Mouse (Mus musculus): ENCODE data around the gene Taco1. TPM values are rescaled to one million over a fixed set of nuclear protein-coding genes. Genes with fewer than 3 reads are reported as not detected.

Gene Taco1
- polyA plus RNA-seq, 1 experiment from 2014 or later = 9.6 TPM

DNA sequence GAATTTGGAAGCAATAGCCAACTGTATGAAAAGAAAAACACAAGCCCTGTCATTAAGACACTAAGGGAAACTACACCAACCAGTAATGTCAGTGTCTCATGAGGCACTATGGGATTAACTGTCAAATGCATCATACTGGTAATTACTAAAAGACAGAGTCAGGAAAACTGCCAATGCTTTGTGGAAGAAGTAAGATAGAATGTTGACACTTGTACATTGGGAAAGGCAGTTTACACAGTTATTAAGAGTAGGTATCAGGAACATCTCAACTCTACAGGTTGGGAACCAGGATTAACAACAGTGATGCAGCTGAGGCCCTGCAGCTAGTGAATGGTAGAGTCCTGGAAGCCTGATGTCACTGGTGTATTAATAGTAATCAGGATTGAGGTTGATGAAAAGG lies 21.5 kb upstream of the Taco1 start:
- Histone ChIP-seq H3K36me3 (replicated peaks) (peaks cover 25% of the 10 kb centered on the region), H3K4me2 (no peak overlapping the region), H3K4me3 (replicated peaks) (no peak overlapping the region), H3K4me1 (peaks cover 4% of the 10 kb centered on the region; the same call in 1 of the 2 replicates), H3K27me3 (no peaks in the 10 kb centered on the region), H3K9me3 (no peaks in the 10 kb centered on the region), H3K9ac (no peak overlapping the region), H3K27ac (no peak overlapping the region)
- no peak for ATAC-seq (ENCODE audit: low FRiP score)

DNA sequence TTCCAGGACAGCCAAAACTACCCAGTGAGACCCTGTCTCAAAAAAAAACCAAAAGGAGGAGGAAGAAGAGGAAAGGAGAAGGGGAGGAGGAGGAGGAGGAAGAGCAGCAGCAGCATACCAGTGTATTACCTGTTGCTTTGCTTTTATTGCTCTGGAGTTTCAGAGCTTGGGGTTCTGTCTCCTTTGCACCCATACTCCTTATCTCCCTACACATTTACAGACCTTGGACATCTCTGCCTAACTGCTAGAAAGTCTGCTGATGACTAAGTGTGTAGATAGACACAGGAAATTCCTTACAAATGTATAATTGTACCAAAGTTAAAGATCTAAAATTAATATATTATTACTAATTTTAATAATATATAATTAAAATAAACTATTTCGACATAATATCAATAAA lies 20.6 kb upstream of the Taco1 start:
- no peak overlapping the region for H3K4me2 ChIP-seq
- WGBS = 88% methylated on average over 1 of the region's 1 CpGs
- no peak overlapping the region for H3K9ac ChIP-seq
- H3K36me3 ChIP-seq (replicated peaks) = peaks cover 30% of the 10 kb centered on the region
- no peaks in the 10 kb centered on the region for H3K27me3 ChIP-seq
- H3K27ac ChIP-seq = no peak overlapping the region
- H3K4me1 ChIP-seq = no peaks in the 10 kb centered on the region
- no peak for ATAC-seq (ENCODE audit: low FRiP score)
- no peak overlapping the region for H3K4me3 ChIP-seq (replicated peaks)
- no peaks in the 10 kb centered on the region for H3K9me3 ChIP-seq

DNA sequence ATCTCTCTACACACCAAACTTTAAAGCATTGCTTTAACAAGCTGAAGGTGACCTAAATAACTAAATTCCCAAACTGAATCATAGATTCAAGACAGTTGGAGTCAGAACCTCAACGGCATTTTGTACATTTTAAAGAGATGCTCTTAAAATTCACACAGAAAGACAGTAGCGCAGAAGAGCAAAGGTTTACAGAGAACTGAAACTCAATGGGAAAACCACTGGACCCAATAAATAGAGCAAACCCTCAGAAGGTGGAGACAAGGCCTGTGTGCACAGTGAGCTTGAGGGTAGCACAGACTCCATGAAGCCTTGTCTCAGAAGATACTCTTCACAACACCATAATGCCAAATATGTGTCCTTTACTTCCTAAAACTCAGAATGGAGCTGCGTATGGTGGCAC lies 20.1 kb upstream of the Taco1 start:
- no peak overlapping the region for H3K27ac ChIP-seq
- H3K4me1 ChIP-seq = no peaks in the 10 kb centered on the region
- no peak overlapping the region for H3K4me3 ChIP-seq (replicated peaks)
- H3K27me3 ChIP-seq = no peaks in the 10 kb centered on the region
- WGBS = 95% methylated on average over 3 of the region's 3 CpGs
- H3K36me3 ChIP-seq (replicated peaks) = peaks cover 33% of the 10 kb centered on the region
- no peak overlapping the region for H3K4me2 ChIP-seq
- ATAC-seq (ENCODE audit: low FRiP score) = no peak
- no peak overlapping the region for H3K9ac ChIP-seq
- H3K9me3 ChIP-seq = no peaks in the 10 kb centered on the region

DNA sequence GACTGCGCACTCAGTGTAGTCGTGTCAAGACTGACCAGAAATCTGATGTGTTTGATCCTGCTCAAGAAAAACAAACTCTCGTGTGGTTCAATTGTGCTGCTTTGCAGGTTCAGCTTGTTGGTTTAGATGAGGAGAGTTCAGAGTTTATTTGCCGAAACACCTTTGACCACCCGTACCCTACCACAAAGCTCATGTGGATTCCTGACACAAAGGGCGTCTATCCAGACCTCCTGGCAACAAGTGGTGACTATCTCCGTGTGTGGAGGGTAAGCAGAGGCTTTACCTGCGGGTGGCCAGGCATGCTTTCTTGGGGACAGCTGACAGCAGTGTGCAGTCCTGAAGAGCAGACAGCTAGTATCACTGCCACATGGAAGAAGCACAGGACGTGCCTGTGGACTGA lies 19.3 kb upstream of the Taco1 start:
- H3K4me1 ChIP-seq = no peaks in the 10 kb centered on the region
- no peak overlapping the region for H3K4me2 ChIP-seq
- H3K27me3 ChIP-seq = no peaks in the 10 kb centered on the region
- no peak for ATAC-seq (ENCODE audit: low FRiP score)
- no peak overlapping the region for H3K27ac ChIP-seq
- peaks cover 41% of the 10 kb centered on the region for H3K36me3 ChIP-seq (replicated peaks)
- no peak overlapping the region for H3K4me3 ChIP-seq (replicated peaks)
- WGBS = 90% methylated on average over 9 of the region's 9 CpGs
- no peak overlapping the region for H3K9ac ChIP-seq
- H3K9me3 ChIP-seq = no peaks in the 10 kb centered on the region

DNA sequence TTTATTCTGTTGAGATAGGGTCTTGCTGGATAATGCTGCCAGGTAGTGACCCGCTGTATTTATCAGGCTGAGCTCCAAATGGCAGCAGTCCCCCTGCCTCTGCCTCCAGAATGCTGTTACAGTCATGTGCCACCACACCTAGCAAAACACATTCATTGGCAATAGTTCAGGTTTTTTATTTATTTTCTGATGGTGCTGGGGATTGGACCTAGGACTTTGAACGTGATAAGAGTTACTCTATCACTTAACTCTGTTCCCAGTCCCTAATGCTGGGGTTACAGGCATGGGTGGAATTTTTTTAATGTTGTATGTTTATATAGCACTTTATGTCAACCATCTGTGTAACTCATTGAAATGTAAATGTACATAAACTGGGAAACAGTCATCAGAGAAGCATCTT lies 11.9 kb upstream of the Taco1 start:
- Histone ChIP-seq H3K4me2 (no peak overlapping the region), H3K9me3 (no peaks in the 10 kb centered on the region), H3K36me3 (replicated peaks) (peaks cover 91% of the 10 kb centered on the region), H3K4me3 (replicated peaks) (no peak overlapping the region), H3K27ac (no peak overlapping the region), H3K27me3 (no peaks in the 10 kb centered on the region), H3K9ac (no peak overlapping the region), H3K4me1 (no peaks in the 10 kb centered on the region)
- 97% methylated on average over 2 of the region's 2 CpGs for WGBS
- no peak for ATAC-seq (ENCODE audit: low FRiP score)

DNA sequence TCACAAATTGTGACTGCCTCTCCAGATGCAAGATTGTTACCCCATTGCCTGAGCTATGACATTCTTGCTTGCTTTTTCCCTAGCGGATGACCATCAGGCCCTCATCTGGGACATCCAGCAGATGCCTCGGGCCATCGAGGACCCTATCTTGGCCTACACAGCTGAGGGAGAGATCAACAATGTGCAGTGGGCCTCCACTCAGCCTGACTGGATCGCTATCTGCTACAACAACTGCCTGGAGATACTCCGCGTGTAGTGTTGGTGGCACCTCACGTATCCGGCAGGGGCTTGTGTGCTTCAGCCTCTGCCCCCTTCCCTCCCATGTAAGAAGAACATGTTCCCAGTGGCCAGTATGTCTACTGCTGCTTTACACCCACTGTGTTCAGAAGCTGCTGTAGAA lies 11.3 kb upstream of the Taco1 start:
- ATAC-seq (ENCODE audit: low FRiP score) = no peak
- WGBS = 96% methylated on average over 8 of the region's 8 CpGs
- no peak overlapping the region for H3K9ac ChIP-seq
- H3K27me3 ChIP-seq = no peaks in the 10 kb centered on the region
- H3K9me3 ChIP-seq = no peaks in the 10 kb centered on the region
- H3K4me1 ChIP-seq = no peaks in the 10 kb centered on the region
- no peak overlapping the region for H3K27ac ChIP-seq
- peaks cover 91% of the 10 kb centered on the region for H3K36me3 ChIP-seq (replicated peaks)
- no peak overlapping the region for H3K4me3 ChIP-seq (replicated peaks)
- H3K4me2 ChIP-seq = no peak overlapping the region

DNA sequence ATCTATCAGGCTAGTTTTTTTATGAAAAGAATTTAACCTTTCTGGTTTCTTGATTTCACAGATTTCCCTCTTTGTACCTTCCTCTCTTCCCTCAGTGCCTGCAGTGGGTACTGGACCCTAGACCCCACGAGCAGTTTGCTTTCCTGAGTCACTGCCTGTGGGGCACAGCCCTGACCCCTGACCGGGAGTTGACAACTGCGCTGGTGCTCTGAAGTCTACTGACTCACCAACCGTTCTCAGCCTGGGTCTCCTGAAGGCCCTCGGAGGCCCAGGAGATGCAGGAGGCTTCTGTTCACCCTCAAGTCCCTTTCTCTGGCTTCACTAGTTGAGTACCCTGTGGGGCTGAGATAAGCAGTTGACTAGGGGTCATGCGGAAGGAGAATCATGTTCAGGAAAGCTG lies 10.5 kb upstream of the Taco1 start:
- no peaks in the 10 kb centered on the region for H3K27me3 ChIP-seq
- H3K4me1 ChIP-seq = no peaks in the 10 kb centered on the region
- H3K4me3 ChIP-seq (replicated peaks) = no peak overlapping the region
- WGBS = 91% methylated on average over 6 of the region's 6 CpGs
- H3K9me3 ChIP-seq = no peaks in the 10 kb centered on the region
- no peak overlapping the region for H3K4me2 ChIP-seq
- no peak overlapping the region for H3K9ac ChIP-seq
- peaks cover 95% of the 10 kb centered on the region for H3K36me3 ChIP-seq (replicated peaks)
- H3K27ac ChIP-seq = no peak overlapping the region
- ATAC-seq (ENCODE audit: low FRiP score) = no peak

DNA sequence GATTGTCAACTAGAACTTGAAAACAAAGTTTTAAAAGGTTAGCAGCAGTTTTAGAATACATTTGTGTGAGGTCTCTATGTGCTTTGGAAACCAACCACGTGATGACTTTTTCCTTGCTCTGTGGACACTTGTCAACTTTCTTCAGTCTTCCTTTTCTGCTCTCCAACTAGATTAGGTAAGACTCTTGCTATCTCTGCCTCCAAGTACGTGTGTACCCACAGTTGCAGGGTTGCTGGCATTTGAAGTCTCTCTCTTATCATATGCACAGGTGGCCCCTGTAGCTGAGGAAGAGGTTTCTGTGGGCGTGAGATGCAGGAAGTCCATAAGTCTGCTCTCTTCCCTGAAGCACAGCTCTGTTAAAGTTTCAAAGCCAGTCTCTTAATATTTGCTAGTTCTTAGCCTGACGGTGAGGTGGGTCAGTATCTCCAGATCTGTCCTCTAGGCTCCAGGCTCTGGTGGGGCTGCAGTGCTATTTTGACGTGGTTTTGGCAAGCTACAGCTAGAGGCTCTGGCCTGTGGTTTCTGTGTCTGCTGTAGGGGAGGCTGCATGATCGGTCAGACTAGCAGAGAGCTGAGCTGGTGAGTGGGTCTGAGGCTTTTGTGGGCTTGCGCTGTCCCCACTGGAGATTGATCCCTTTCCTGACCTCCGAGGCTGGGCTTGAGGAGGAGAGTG lies 8.9 kb upstream of the Taco1 start:
- Histone ChIP-seq H3K4me1 (no peaks in the 10 kb centered on the region), H3K27ac (no peak overlapping the region), H3K27me3 (no peaks in the 10 kb centered on the region), H3K9me3 (no peaks in the 10 kb centered on the region), H3K4me2 (no peak overlapping the region), H3K36me3 (replicated peaks) (peaks cover 81% of the 10 kb centered on the region), H3K9ac (no peak overlapping the region), H3K4me3 (replicated peaks) (no peak overlapping the region)
- no peak for ATAC-seq (ENCODE audit: low FRiP score)
- WGBS = 93% methylated on average over 8 of the region's 8 CpGs

DNA sequence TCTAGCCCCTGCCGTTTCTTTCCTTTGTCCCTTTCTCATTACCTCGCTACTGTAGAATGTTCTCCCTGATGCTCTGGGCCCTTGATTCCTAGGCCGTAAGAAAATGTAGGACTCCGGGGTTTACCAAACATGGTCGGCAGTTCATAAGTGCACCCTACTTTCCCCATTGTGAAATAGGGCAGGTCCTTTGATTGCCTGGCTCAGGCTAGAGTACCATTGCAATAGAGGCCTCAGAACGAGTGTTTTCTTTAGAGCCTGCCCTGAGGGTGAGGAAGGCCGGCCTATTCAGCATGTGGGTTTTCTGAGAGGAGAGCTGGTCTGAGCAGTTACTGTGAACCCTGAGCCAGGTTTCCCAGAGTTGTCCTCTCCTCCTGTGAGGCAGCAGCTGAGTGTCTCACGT lies 7.8 kb upstream of the Taco1 start:
- H3K36me3 ChIP-seq (replicated peaks) = peaks cover 72% of the 10 kb centered on the region
- no peaks in the 10 kb centered on the region for H3K9me3 ChIP-seq
- ATAC-seq (ENCODE audit: low FRiP score) = no peak
- H3K4me3 ChIP-seq (replicated peaks) = no peak overlapping the region
- WGBS = 85% methylated on average over 8 of the region's 8 CpGs
- no peaks in the 10 kb centered on the region for H3K27me3 ChIP-seq
- H3K9ac ChIP-seq = no peak overlapping the region
- H3K27ac ChIP-seq = 0 out of 2 replicates have a peak overlapping the region, but pooled peaks have one; percentile 13
- H3K4me2 ChIP-seq = no peak overlapping the region
- H3K4me1 ChIP-seq = no peaks in the 10 kb centered on the region

DNA sequence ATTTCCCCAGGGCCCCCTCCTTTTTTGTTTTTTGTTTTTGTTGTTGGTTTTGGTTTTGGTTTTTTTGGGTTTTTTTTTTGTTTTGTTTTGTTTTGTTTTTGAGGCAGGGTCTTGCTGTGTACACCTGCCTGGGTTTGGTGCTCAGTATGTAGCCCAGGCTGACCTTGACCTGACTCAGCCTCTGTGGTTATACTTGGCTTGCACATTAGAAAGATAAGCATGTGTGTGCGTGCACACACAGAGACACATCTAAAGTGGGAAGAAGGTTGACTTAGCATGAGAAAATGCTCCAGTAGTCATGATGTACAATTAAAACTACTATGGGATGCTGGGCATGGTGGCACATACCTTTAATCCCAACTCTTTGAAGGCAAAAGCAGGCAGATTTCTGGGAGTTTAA lies 5.3 kb upstream of the Taco1 start:
- peaks cover 4% of the 10 kb centered on the region; the same call in 1 of the 2 replicates for H3K4me1 ChIP-seq
- 90% methylated on average over 1 of the region's 1 CpGs for WGBS
- H3K27me3 ChIP-seq = no peaks in the 10 kb centered on the region
- H3K9me3 ChIP-seq = no peaks in the 10 kb centered on the region
- H3K9ac ChIP-seq = no peak overlapping the region
- H3K4me3 ChIP-seq (replicated peaks) = no peak overlapping the region
- no peak overlapping the region for H3K27ac ChIP-seq
- peaks cover 47% of the 10 kb centered on the region for H3K36me3 ChIP-seq (replicated peaks)
- no peak for ATAC-seq (ENCODE audit: low FRiP score)
- H3K4me2 ChIP-seq = no peak overlapping the region

DNA sequence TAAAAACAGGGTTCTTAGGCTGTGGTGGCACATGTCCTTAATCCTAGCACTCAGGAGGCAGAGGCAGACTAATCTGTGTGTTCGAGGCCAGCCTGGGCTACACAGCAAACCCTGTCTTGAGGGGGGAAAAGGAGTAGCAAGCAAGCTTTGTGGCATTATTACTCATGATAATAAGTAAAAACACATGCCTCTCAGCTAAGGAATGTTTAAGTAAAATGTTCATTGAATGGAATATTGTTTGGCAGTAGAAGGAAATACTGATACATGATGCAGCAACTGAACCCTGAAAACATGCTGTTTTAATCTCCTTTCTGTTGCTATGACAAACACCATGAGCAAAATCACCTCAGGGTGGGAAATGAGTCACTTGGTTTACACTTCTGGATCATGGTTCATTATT lies 4.5 kb upstream of the Taco1 start:
- no peaks in the 10 kb centered on the region for H3K9me3 ChIP-seq
- ATAC-seq (ENCODE audit: low FRiP score) = no peak
- H3K4me2 ChIP-seq = no peak overlapping the region
- no peak overlapping the region for H3K27ac ChIP-seq
- H3K9ac ChIP-seq = no peak overlapping the region
- WGBS = 86% methylated on average over 1 of the region's 1 CpGs
- H3K4me3 ChIP-seq (replicated peaks) = no peak overlapping the region
- H3K36me3 ChIP-seq (replicated peaks) = peaks cover 39% of the 10 kb centered on the region
- peaks cover 4% of the 10 kb centered on the region; the same call in 1 of the 2 replicates for H3K4me1 ChIP-seq
- H3K27me3 ChIP-seq = no peaks in the 10 kb centered on the region

DNA sequence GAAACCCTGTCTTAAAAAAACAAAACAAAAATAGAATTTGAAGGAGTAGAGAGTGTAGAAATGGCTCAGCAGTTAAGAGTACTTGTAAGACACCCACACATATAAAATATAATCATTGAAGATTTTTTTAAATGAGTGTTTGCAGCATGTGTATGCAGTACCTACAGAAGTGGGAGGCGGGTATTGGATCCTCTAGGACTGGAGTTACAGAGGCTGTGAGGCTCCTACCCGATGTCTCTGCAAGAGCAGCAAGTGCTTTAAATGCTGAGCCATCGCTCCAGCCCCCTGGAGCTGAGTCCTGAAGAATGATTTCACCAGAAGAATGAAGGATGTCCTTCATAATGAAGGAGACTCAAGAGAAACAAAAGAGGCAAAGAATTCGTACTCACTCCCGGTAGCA lies 2.1 kb upstream of the Taco1 start:
- WGBS = 73% methylated on average over 5 of the region's 5 CpGs
- H3K4me3 ChIP-seq (replicated peaks) = no peak overlapping the region
- no peak overlapping the region for H3K4me2 ChIP-seq
- H3K27me3 ChIP-seq = no peaks in the 10 kb centered on the region
- no peaks in the 10 kb centered on the region for H3K9me3 ChIP-seq
- peaks cover 14% of the 10 kb centered on the region for H3K36me3 ChIP-seq (replicated peaks)
- no peak overlapping the region for H3K27ac ChIP-seq
- no peak overlapping the region for H3K9ac ChIP-seq
- no peak for ATAC-seq (ENCODE audit: low FRiP score)
- peaks cover 16% of the 10 kb centered on the region for H3K4me1 ChIP-seq

DNA sequence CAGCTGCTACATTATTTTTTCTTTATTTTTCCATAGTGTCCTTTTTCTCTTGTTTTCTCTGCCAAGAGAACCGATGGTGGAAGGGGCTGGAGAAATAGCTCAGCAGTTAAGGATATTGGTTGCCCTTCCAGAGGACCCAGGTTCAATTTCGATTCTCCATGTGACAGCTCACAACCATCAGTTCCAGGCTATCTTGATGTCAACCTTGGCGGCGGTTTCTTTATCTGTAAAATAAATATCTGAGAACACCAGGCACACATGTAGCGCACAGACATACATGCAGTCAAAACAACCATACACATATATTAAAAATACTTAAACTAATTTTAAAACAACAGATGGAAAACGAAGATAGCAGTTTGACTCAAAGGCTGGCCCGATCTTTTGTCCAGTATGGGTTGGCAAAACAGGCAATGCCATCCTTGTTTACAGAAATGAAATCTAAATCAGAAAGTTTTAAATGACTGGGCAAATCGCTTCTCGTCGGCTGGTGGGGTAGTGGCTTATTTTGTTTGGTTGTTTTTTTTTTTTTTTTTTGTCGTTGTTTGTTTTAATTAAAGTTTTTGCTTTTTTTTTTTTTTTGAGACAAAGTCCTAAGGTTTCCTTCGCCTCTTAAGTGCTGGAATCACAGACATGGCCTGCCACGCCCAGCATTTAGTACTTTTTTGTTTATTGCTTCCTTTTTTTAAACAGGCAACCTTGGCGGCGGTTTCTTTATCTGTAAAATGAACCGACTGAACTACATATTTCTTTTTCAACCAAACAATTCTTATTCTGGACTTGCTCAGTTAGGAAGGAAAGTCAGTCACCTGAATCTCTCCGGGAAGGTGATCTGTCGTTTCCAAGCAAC lies 563 bp upstream of the Taco1 start:
- H3K9ac ChIP-seq = peak overlapping the region; percentile 91; the same call in 1 of the 2 replicates
- 45% methylated on average over 18 of the region's 18 CpGs for WGBS
- H3K4me1 ChIP-seq = peaks cover 16% of the 10 kb centered on the region
- no peaks in the 10 kb centered on the region for H3K9me3 ChIP-seq
- peak overlapping the region; percentile 89 for H3K4me2 ChIP-seq
- H3K4me3 ChIP-seq (replicated peaks) = peak overlapping the region; percentile 64
- no peaks in the 10 kb centered on the region; the same call in 1 of the 2 replicates for H3K36me3 ChIP-seq (replicated peaks)
- H3K27ac ChIP-seq = 0 out of 2 replicates have a peak overlapping the region, but pooled peaks have one; percentile 86
- ATAC-seq (ENCODE audit: low FRiP score) = peak; percentile 44
- no peaks in the 10 kb centered on the region for H3K27me3 ChIP-seq
